In the genomic region with DNA sequence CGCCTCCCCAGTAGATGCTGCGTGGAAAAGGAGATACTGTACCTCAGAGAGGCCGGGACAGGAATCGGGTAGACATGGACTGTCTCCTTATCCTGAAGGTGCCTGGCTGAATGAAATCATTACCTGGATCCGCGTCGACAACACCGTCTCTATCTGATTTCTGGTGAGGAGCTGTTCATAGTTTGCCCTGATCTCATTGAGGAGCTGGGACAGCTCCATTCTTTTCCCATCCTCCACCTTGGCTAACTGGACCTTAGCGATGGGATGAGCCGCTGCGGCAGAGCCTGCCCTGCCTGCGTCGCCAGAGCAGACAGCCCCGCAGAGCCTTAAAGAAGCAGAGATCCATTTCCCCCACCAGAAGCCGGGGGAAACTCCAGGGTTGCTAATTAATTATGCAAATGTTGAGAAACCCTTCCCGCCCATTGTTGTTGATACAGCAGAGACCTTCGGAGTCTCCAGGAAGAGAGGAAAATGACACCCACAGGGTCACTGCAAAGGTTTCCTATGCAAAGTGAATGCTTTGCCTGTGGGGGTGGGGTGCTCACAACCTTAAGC, we compare ENCODE assay signal across 8 mouse cellular contexts. TPM values are rescaled to one million over a fixed set of nuclear protein-coding genes. Genes with fewer than 3 reads are reported as not detected.
A peak's percentile ranks its signal among the peaks of the same experiment; 100 is the strongest.
DNase-seq lines count a peak whose midpoint lies in the region; ATAC-seq lines count a peak whose summit lies in the region.

A gene (minus strand): TSS at position 266 of the 555 bp plus-strand sequence.

- peaks cover 7% of the 10 kb centered on the region; the same call in 1 of the 2 replicates for H3K4me1 ChIP-seq in forebrain, embryonic 12.5 days
- peaks cover 8% of the 10 kb centered on the region for H3K4me1 ChIP-seq in hindbrain, embryonic 10.5 days (replicated peaks)
- H3K4me1 ChIP-seq in midbrain, embryonic 12.5 days = peaks cover 7% of the 10 kb centered on the region

- H3K9me3 ChIP-seq in forebrain, embryonic 12.5 days = no peaks in the 10 kb centered on the region
- no peaks in the 10 kb centered on the region for H3K9me3 ChIP-seq in hindbrain, embryonic 10.5 days
- no peaks in the 10 kb centered on the region for H3K9me3 ChIP-seq in midbrain, embryonic 12.5 days

- DNase-seq in CD4-positive helper T cell, adult 2 months (ENCODE audit: low read depth, low spot score) = peak; percentile 29
- peak; percentile 21 for DNase-seq in hindbrain, embryonic 10.5 days (ENCODE audit: low spot score)
- DNase-seq in layer of hippocampus, postnatal 14 days (ENCODE audit: low spot score in 2 of 2) = peak in 1 of 2 experiments; percentile 18
- DNase-seq in yolk sac, embryonic 10.5 days (ENCODE audit: low spot score) = peak; percentile 18
- DNase-seq in ovary, postnatal 14 days (ENCODE audit: low spot score) = no peak

- H3K4me2 ChIP-seq in forebrain, embryonic 12.5 days = peak within 1 kb of the TSS; percentile 50
- peak within 1 kb of the TSS; percentile 50 for H3K4me2 ChIP-seq in midbrain, embryonic 12.5 days (replicated peaks)

- H3K27ac ChIP-seq in forebrain, embryonic 12.5 days = no peak within 1 kb of the TSS
- peak within 1 kb of the TSS; percentile 35 for H3K27ac ChIP-seq in hindbrain, embryonic 10.5 days
- peak within 1 kb of the TSS; percentile 49 for H3K27ac ChIP-seq in midbrain, embryonic 12.5 days (replicated peaks)

- WGBS in forebrain, embryonic 12.5 days = 8% methylated on average over 17 of the region's 17 CpGs
- 6% methylated on average over 17 of the region's 17 CpGs for WGBS in hindbrain, embryonic 10.5 days
- 9% methylated on average over 17 of the region's 17 CpGs for WGBS in midbrain, embryonic 12.5 days

- H3K36me3 ChIP-seq in forebrain, embryonic 12.5 days (replicated peaks) = no peaks in the 10 kb centered on the region
- H3K36me3 ChIP-seq in hindbrain, embryonic 10.5 days = no peaks in the 10 kb centered on the region
- H3K36me3 ChIP-seq in midbrain, embryonic 12.5 days = no peaks in the 10 kb centered on the region

- H3K4me3 ChIP-seq in forebrain, embryonic 12.5 days (replicated peaks) = peak within 1 kb of the TSS; percentile 32
- H3K4me3 ChIP-seq in hindbrain, embryonic 10.5 days = peak within 1 kb of the TSS; percentile 41
- H3K4me3 ChIP-seq in midbrain, embryonic 12.5 days = peak within 1 kb of the TSS; percentile 28

- peak within 1 kb of the TSS; percentile 59; the same call in 1 of the 2 replicates for H3K9ac ChIP-seq in forebrain, embryonic 12.5 days
- no peak within 1 kb of the TSS; the same call in 1 of the 2 replicates for H3K9ac ChIP-seq in midbrain, embryonic 12.5 days (replicated peaks)

- ATAC-seq in activated CD4-positive, CD25-positive, alpha-beta regulatory T cell, adult 4 months = peak; percentile 40
- ATAC-seq in forebrain, embryonic 12.5 days (ENCODE audit: low FRiP score) = no peak
- ATAC-seq in midbrain, embryonic 12.5 days (ENCODE audit: low FRiP score, low read depth) = no peak

- no peaks in the 10 kb centered on the region for H3K27me3 ChIP-seq in forebrain, embryonic 12.5 days
- H3K27me3 ChIP-seq in hindbrain, embryonic 10.5 days (ENCODE audit: insufficient read depth, poor library complexity, severe bottlenecking) = no peaks in the 10 kb centered on the region
- 0 out of 2 replicates have a peak, but pooled peaks cover 4% of the 10 kb centered on the region for H3K27me3 ChIP-seq in midbrain, embryonic 12.5 days

RNA-seq across cellular contexts. Expression of the gene that starts here (rescaled TPM):
- 1 to 10 TPM; 1.4 to 1.7 TPM for polyA plus RNA-seq in activated CD4-positive, CD25-positive, alpha-beta regulatory T cell, adult 4 months (2017; shearing (Covaris generic))
- polyA plus RNA-seq in forebrain, embryonic 12.5 days (2016; fragmentation: Nextera tagmentation; extraction: Ambion mirVana) = 0.49 and 0.70 TPM in 2 replicates
- 0.15 and 0.59 TPM in 2 replicates for polyA plus RNA-seq in hindbrain, embryonic 10.5 days (2016; fragmentation: Nextera tagmentation; extraction: Ambion mirVana)
- 10 to 100 TPM; 28.4 to 32.8 TPM for total RNA-seq in layer of hippocampus, postnatal 14 days (2021)
- polyA plus RNA-seq in midbrain, embryonic 12.5 days (2016; fragmentation: Nextera tagmentation; extraction: Ambion mirVana) = 0.87 and 1.1 TPM in 2 replicates

Comparison
In these comparisons a context has a peak if more than half of its experiments do, and no peak if none do; other contexts are left out.
1. Peak in DNase-seq, H3K4me3 ChIP-seq and H3K27ac ChIP-seq in hindbrain, embryonic 10.5 days; RNA of the gene not detected or under 1 TPM.